ENCODE assay signal across 8 mouse cellular contexts in the genomic region with DNA sequence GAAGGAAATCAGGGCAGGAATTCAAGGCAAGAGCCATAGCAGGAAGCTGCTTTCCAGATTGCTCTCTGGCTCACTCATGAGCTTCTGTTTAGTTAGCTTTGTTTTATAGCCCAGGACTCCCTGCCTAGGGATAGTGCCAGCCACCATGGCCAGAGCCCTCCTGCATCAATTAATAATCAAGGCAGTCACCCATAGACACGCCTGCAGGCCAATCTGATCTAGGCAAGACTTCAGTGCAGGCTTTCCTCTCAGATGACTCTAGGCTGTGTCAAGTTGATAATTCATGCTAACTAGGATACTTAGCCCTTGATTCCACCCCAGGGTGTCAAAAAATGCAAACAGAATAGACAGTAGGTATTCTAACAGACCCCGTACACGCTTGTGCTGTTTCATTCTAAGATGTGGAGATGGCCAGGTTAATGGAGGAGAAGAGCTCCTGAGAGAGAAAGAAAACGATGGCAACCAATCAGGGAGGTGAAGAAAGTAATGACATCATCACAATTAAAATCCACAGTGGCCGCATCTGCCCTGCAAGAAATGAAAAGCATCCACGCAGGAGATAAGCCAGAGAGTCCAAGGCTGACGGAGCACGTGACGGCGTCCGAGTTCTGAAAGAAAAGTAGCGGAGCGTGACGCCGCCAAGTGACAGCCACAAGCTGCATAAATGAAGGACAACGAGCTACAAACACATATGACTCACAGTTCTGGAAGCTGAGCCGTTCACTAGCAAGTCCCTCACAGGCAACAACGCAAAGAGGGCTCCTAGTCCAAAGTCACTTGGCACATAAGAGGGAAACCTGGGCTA.
DNase-seq lines count a peak whose midpoint lies in the region; ATAC-seq lines count a peak whose summit lies in the region.

No protein-coding gene starts in this region.

- no peak overlapping the region for H3K4me3 ChIP-seq in forebrain, embryonic 11.5 days (ENCODE audit: low read depth, low read length)
- H3K4me3 ChIP-seq in forebrain, embryonic 10.5 days, result no peak overlapping the region

- peak; percentile 33; the same call in 1 of the 2 replicates for ATAC-seq in forebrain, embryonic 11.5 days (replicated peaks; ENCODE audit: low FRiP score)

- H3K9me3 ChIP-seq in forebrain, embryonic 11.5 days (ENCODE audit: control insufficient read depth, low read length), result no peaks in the 10 kb centered on the region
- H3K9me3 ChIP-seq in forebrain, embryonic 10.5 days, result no peaks in the 10 kb centered on the region

- 64% methylated on average over 18 of the region's 18 CpGs for WGBS in forebrain, embryonic 11.5 days
- 75% methylated on average over 18 of the region's 18 CpGs for WGBS in forebrain, embryonic 10.5 days

- no peaks in the 10 kb centered on the region for H3K27me3 ChIP-seq in forebrain, embryonic 11.5 days (ENCODE audit: control insufficient read depth, insufficient read depth, low read length)
- no peaks in the 10 kb centered on the region; the same call in 1 of the 2 replicates for H3K27me3 ChIP-seq in forebrain, embryonic 10.5 days (ENCODE audit: poor library complexity, severe bottlenecking)

- H3K27ac ChIP-seq in forebrain, embryonic 11.5 days (ENCODE audit: low read depth, low read length), result no peak overlapping the region
- H3K27ac ChIP-seq in forebrain, embryonic 10.5 days, result no peak overlapping the region

- H3K9ac ChIP-seq in forebrain, embryonic 11.5 days (ENCODE audit: low read length), result no peak overlapping the region

- H3K4me2 ChIP-seq in forebrain, embryonic 11.5 days (ENCODE audit: low read depth, low read length, severe bottlenecking), result no peak overlapping the region

- no peaks in the 10 kb centered on the region for H3K36me3 ChIP-seq in forebrain, embryonic 11.5 days (ENCODE audit: control insufficient read depth, insufficient read depth, low read length)
- H3K36me3 ChIP-seq in forebrain, embryonic 10.5 days (replicated peaks), result no peaks in the 10 kb centered on the region

- H3K4me1 ChIP-seq in forebrain, embryonic 11.5 days (replicated peaks; ENCODE audit: control insufficient read depth, insufficient read depth, low read length), result no peaks in the 10 kb centered on the region; the same call in 1 of the 2 replicates
- H3K4me1 ChIP-seq in forebrain, embryonic 10.5 days, result peaks cover 25% of the 10 kb centered on the region

- DNase-seq in forebrain, embryonic 11.5 days (ENCODE audit: low spot score), result no peak
- no peak for DNase-seq in forebrain, embryonic 10.5 days (ENCODE audit: extremely low spot score, low spot score)
- peak; percentile 29 to 41 for DNase-seq in heart, adult 18-20 months
- DNase-seq in kidney, adult 18-20 months, result peak; percentile 49
- peak; percentile 45 for DNase-seq in lung, postnatal 10 days
- peak; percentile 57 to 73 for DNase-seq in right cerebral cortex, postnatal 36 days (ENCODE audit: low spot score in 2 of 2)
- DNase-seq in B cell, adult 2 months, result no peak
- DNase-seq in urinary bladder, adult 18-20 months (ENCODE audit: low spot score in 2 of 2), result no peak

Comparison
In these comparisons a context has a peak if more than half of its experiments do, and no peak if none do; other contexts are left out.
1. DNase-seq: peak in heart, adult 18-20 months (2 of 2), kidney, adult 18-20 months (single experiment), lung, postnatal 10 days (single experiment) and right cerebral cortex, postnatal 36 days (2 of 2); none in forebrain, embryonic 11.5 days (single experiment), forebrain, embryonic 10.5 days (single experiment), B cell, adult 2 months (0 of 2) and urinary bladder, adult 18-20 months (0 of 2).